Mouse (Mus musculus): ENCODE results near the gene Gm21292.
"Not testable (repeated sequence)": the region's sequence is repeated elsewhere in the genome, so short reads cannot be mapped to it uniquely, and the experiment has no call there.

The Gm21292 gene

DNA sequence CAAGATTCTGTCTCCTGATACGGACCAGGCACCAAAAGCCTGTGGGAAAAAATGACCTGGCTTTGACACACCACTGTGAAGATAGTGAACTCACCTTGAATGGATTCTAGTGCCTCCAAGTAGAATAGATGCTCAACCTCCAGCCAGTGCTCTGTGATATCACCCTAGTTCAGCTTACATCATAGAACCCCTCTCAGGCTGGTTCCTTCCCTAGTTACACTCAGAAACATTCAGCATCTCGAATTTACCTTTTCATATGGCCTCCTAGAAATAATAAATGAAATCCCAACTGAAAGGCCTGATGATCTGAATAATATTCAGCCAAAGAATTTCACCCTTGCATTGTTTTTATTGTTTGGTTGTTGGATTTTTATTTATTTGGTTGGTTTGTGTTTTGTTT, at the start of gene Gm21292:
Gene Gm21292, minus strand, starts transcription at position 101 of the 400 bp plus-strand sequence.
- CTCF ChIA-PET = not testable (repeated sequence)

All from spleen, embryonic (tissue).